Mouse (Mus musculus): Measurements from ENCODE around the gene Adgrl2.

- TF ChIP-seq CTCF (IDR thresholded peaks at IDR 0.05; ENCODE audit: control insufficient read depth, insufficient read depth, low read length), result no peak
- no peak for TF ChIP-seq POLR2A (IDR thresholded peaks at IDR 0.05; ENCODE audit: borderline replicate concordance, control insufficient read depth, low read depth, low read length)
Measured at GRCm38 (mm10) chr3:149008634-149009023, 18.3 kb upstream of the Adgrl2 start.

All from bone marrow, adult 2 months (tissue).